Mouse (Mus musculus) forebrain, embryonic 11.5 days (tissue): ENCODE measurements at regions not wholly inside any gene's neighbourhood (a gene's known extent, or its start where the extent isn't known, plus 50 kb on each side); places are given as distances from the start of the nearest gene placed in this dataset.

Experiments used
- ATAC-seq: fragments of 200-750 bp; cut with Nextera tagmentation; replicated peaks from 2 replicates; pipeline ENCODE4 v1.8.0; 2017; ENCODE audit warnings: moderate TSS enrichment; ENCODE audit not compliant: low FRiP score
- DNase-seq: peaks from one replicate; pipeline ENCODE4 v3.0.0-alpha.2; 2017; ENCODE audit warnings: low spot score
- H3K27ac ChIP-seq: fragments of 300-500 bp; sonication (generic); 2 replicates; pipeline ENCODE4 v1.5.1; 2014; ENCODE audit warnings: low read depth, low read length
- H3K27me3 ChIP-seq: fragments of 300-500 bp; sonication (generic); 2 replicates; pipeline ENCODE4 v1.6.1; 2014; ENCODE audit warnings: mild to moderate bottlenecking, low read length, mixed read lengths; ENCODE audit not compliant: control insufficient read depth, insufficient read depth
- H3K36me3 ChIP-seq: fragments of 300-500 bp; sonication (generic); 2 replicates; pipeline ENCODE4 v1.6.1; 2014; ENCODE audit warnings: mild to moderate bottlenecking, low read length, moderate library complexity, mixed read lengths; ENCODE audit not compliant: control insufficient read depth, insufficient read depth
- H3K4me1 ChIP-seq: fragments of 300-500 bp; sonication (generic); replicated peaks from 2 replicates; pipeline ENCODE4 v1.6.1; 2014; ENCODE audit warnings: low read length, mixed read lengths; ENCODE audit not compliant: control insufficient read depth, insufficient read depth
- H3K4me2 ChIP-seq: fragments of 300-500 bp; sonication (generic); 2 replicates; pipeline ENCODE4 v1.6.1; 2014; ENCODE audit warnings: low read depth, mild to moderate bottlenecking, low read length, moderate library complexity, mixed read lengths; ENCODE audit not compliant: severe bottlenecking
- H3K4me3 ChIP-seq: fragments of 300-500 bp; sonication (generic); 2 replicates; pipeline ENCODE4 v1.5.1; 2014; ENCODE audit warnings: low read depth, low read length
- H3K9ac ChIP-seq: fragments of 300-500 bp; sonication (generic); 2 replicates; pipeline ENCODE4 v1.6.1; 2014; ENCODE audit warnings: low read length
- H3K9me3 ChIP-seq: fragments of 300-500 bp; sonication (generic); 2 replicates; pipeline ENCODE4 v1.6.1; 2016; ENCODE audit warnings: low read length, mixed read lengths; ENCODE audit not compliant: control insufficient read depth
- WGBS: fragments of 180-500 bp; shearing (Covaris S2); extraction: QIAGEN DNeasy Blood & Tissue Kit; methylation state at CpG from one replicate; pipeline ENCODE4 v1.1.7; 2014; 5-methylcytosine and 5-hydroxymethylcytosine counted together

DNA sequence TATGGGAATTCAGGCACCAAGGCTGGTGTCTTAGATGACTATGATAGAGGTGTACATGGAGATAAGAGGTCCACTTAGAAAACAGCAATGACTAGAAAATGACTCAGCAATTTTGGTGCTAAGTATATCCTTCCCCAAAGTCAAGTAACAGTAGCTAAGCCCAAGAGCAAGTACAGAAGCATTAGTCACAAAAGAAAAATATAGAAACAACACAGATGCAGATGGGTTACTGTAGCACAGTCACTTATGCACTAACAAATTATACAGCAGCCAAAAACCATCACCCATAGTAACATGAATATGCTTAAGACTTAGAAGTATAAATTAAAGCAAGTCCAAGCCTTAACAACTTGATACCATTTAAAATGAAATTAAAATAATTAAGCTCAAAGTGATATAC, 378.5 kb upstream of the Meis2 start:
- DNase-seq: no peak
- H3K9ac ChIP-seq: no peak overlapping the region
- ATAC-seq: no peak
- H3K36me3 ChIP-seq: no peaks in the 10 kb centered on the region
- no peaks in the 10 kb centered on the region for H3K27me3 ChIP-seq
- H3K4me1 ChIP-seq: peaks cover 8% of the 10 kb centered on the region
- H3K4me2 ChIP-seq: no peak overlapping the region
- no peak overlapping the region for H3K27ac ChIP-seq
- no peak overlapping the region for H3K4me3 ChIP-seq
- H3K9me3 ChIP-seq: no peaks in the 10 kb centered on the region

- peak; percentile 72; the same call in 1 of the 2 replicates for ATAC-seq
Measured at GRCm38 (mm10) chr2:116440252-116440651, 374.6 kb upstream of the Meis2 start.

GRCm38 (mm10) chr2:116433481-116433880, 367.8 kb upstream of the Meis2 start:
- no peaks in the 10 kb centered on the region for H3K36me3 ChIP-seq
- H3K4me1 ChIP-seq: no peaks in the 10 kb centered on the region
- no peak overlapping the region for H3K4me3 ChIP-seq
- H3K9me3 ChIP-seq: no peaks in the 10 kb centered on the region
- DNase-seq (no peak), ATAC-seq (no peak)
- H3K9ac ChIP-seq: no peak overlapping the region
- H3K27ac ChIP-seq: no peak overlapping the region
- H3K27me3 ChIP-seq: no peaks in the 10 kb centered on the region
- H3K4me2 ChIP-seq: no peak overlapping the region

More at GRCm38 (mm10) chr2:116440252-116440651, 374.6 kb upstream of the Meis2 start:
- no peak overlapping the region for H3K27ac ChIP-seq
- H3K36me3 ChIP-seq: no peaks in the 10 kb centered on the region
- peaks cover 8% of the 10 kb centered on the region for H3K4me1 ChIP-seq
- 16% methylated on average over 2 of the region's 2 CpGs for WGBS
- H3K4me2 ChIP-seq: no peak overlapping the region
- H3K4me3 ChIP-seq: no peak overlapping the region
- no peak for DNase-seq
- H3K27me3 ChIP-seq: no peaks in the 10 kb centered on the region
- no peak overlapping the region for H3K9ac ChIP-seq
- H3K9me3 ChIP-seq: no peaks in the 10 kb centered on the region

- Histone ChIP-seq H3K27ac (no peak overlapping the region), H3K4me1 (no peaks in the 10 kb centered on the region), H3K9ac (no peak overlapping the region), H3K9me3 (no peaks in the 10 kb centered on the region), H3K4me3 (no peak overlapping the region), H3K36me3 (no peaks in the 10 kb centered on the region), H3K4me2 (no peak overlapping the region), H3K27me3 (no peaks in the 10 kb centered on the region)
- 88% methylated on average over 8 of the region's 8 CpGs for WGBS
- ATAC-seq (no peak), DNase-seq (no peak)
Measured at GRCm38 (mm10) chr2:116424131-116424530, 358.5 kb upstream of the Meis2 start.

DNA sequence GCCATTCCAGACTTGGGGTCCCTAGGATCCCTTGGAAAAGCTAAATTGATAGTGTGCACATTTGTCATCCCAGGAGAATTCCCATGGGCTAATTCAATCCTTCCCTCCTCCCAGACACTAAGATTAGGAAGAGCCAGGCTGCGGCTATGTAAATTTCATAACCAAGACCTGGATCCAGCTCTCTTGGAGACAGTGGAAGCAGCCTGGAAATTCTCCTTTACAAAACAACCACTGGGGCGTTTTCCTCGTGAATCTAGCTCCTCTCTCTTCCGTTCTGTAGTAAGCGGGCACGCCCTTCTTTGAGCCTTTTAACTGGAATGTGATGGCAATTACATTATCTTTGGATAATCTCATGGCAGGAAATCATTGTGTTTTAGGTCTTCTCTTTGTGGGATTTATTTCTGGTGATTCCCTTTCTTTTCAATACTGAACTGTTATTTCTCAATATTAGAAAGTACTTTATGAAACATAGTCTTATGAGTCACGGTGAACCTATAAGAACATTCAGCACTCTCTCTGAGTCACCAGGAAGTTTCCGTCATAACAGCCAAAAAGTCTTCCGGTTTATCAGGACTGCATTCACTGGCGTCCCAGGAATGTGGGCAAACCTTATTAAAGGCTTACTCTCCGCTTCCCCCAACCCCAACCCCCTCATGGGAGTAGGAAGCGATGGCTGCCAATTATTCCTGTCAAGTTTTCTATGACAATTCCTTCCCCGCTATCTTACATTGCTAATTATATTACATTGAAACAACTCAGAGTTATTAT, 352.0 kb upstream of the Meis2 start:
- Histone ChIP-seq H3K9ac (no peak overlapping the region), H3K27me3 (no peaks in the 10 kb centered on the region), H3K9me3 (no peaks in the 10 kb centered on the region), H3K4me3 (no peak overlapping the region), H3K4me2 (no peak overlapping the region), H3K36me3 (no peaks in the 10 kb centered on the region), H3K4me1 (no peaks in the 10 kb centered on the region), H3K27ac (no peak overlapping the region)
- WGBS: 82% methylated on average over 13 of the region's 13 CpGs
- ATAC-seq: no peak
- no peak for DNase-seq

DNA sequence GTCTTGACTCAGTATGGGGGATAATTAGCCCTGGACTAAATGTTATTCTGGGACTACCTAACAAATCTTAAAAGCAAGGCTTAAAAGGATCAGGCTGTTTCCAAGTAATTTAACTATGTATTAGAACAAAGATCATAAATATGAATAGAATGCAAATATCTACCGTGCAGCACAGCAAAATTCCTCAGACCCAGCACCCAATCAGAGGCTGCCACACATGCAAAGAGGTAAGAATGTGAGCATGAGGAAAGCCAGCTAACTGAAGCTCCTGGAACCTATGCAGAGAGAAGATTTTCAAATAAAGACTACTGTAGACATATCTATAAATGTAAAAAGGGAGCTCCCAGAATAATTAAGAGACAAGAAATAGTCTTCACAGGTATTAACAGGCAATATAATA, 350.1 kb upstream of the Meis2 start:
- Histone ChIP-seq H3K4me2 (no peak overlapping the region), H3K27ac (no peak overlapping the region), H3K4me3 (no peak overlapping the region), H3K9me3 (no peaks in the 10 kb centered on the region), H3K27me3 (no peaks in the 10 kb centered on the region), H3K9ac (no peak overlapping the region), H3K36me3 (no peaks in the 10 kb centered on the region), H3K4me1 (no peaks in the 10 kb centered on the region)
- WGBS: 57% methylated on average over 1 of the region's 1 CpGs
- ATAC-seq: no peak
- DNase-seq: no peak

GRCm38 (mm10) chr2:116402113-116402512, 336.5 kb upstream of the Meis2 start:
- 71% methylated on average over 1 of the region's 1 CpGs for WGBS
- H3K27me3 ChIP-seq: no peaks in the 10 kb centered on the region
- ATAC-seq (no peak), DNase-seq (no peak)
- H3K9me3 ChIP-seq: no peaks in the 10 kb centered on the region
- no peak overlapping the region for H3K27ac ChIP-seq
- no peaks in the 10 kb centered on the region for H3K4me1 ChIP-seq
- H3K4me3 ChIP-seq: no peak overlapping the region
- no peak overlapping the region for H3K4me2 ChIP-seq
- H3K36me3 ChIP-seq: no peaks in the 10 kb centered on the region
- no peak overlapping the region for H3K9ac ChIP-seq

GRCm38 (mm10) chr2:116399966-116400365, 334.3 kb upstream of the Meis2 start:
- Histone ChIP-seq H3K9me3 (no peaks in the 10 kb centered on the region), H3K4me3 (no peak overlapping the region), H3K27ac (no peak overlapping the region), H3K4me2 (no peak overlapping the region), H3K36me3 (no peaks in the 10 kb centered on the region), H3K9ac (no peak overlapping the region), H3K27me3 (no peaks in the 10 kb centered on the region), H3K4me1 (no peaks in the 10 kb centered on the region)
- ATAC-seq (no peak), DNase-seq (no peak)
- 74% methylated on average over 1 of the region's 1 CpGs for WGBS

DNA sequence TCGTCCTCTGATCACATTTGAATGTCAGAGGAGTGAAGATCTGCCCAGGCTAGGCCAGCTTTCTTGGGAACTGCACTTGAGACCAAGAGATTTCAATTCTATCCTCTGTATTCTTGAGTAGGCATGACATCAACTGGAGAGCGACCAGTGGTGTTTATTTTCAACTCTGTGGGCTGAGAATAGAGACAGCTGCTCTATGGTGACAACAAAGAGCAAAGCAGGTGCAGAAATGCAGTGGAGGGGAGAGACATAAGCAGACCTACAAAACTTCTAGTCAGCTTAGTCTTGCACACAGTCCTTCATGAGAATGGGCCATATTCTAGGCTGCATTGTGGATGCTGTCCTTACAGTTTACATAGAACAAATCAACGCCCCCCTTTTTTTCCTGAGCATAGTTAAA, 303.2 kb upstream of the Meis2 start:
- Histone ChIP-seq H3K27ac (no peak overlapping the region), H3K4me1 (no peaks in the 10 kb centered on the region), H3K27me3 (no peaks in the 10 kb centered on the region), H3K9me3 (no peaks in the 10 kb centered on the region), H3K9ac (no peak overlapping the region), H3K4me3 (no peak overlapping the region), H3K4me2 (no peak overlapping the region), H3K36me3 (no peaks in the 10 kb centered on the region)
- WGBS: 88% methylated on average over 3 of the region's 3 CpGs
- DNase-seq: no peak
- ATAC-seq: no peak
